Mouse (Mus musculus) heart, postnatal 36 days (tissue): Measurements from ENCODE around the gene Nr0b1. TPM values are rescaled to one million over a fixed set of nuclear protein-coding genes. Genes with fewer than 3 reads are reported as not detected.

Experiments
- DNase-seq, 2 experiments: peaks; one replicate each; pipeline ENCODE4 v3.0.0; 2021 to 2022
- intact Hi-C: fragments of 180-260 bp; cut with DNase I; formaldehyde crosslinking; loops from one replicate; pipeline ENCODE4 v1.15.1; 2025
- total RNA-seq, 2 experiments: library from RNA; stranded (reverse); gene quantifications; 2 replicates each; pipeline ENCODE4 v1.2.3; 2021

Gene Nr0b1
- not detected for total RNA-seq

GRCm38 (mm10) chrX:86191614-86192419 is at the start of gene Nr0b1:
Gene Nr0b1 (plus strand): TSS chrX:86191764.
- DNase-seq: no peak
- intact Hi-C loops: no loop called here

GRCm38 (mm10) chrX:86187250-86187649 is 4.3 kb upstream of the Nr0b1 start:
- DNase-seq: no peak
- intact Hi-C loops: no loop called here

GRCm38 (mm10) chrX:86192420-86192994 is 943 bp downstream of the Nr0b1 start:
- no peak for DNase-seq
- intact Hi-C loops: no loop called here

- intact Hi-C loops: no loop called here
Observed at GRCm38 (mm10) chrX:86193386-86193785, 1.8 kb downstream of the Nr0b1 start.

GRCm38 (mm10) chrX:86237246-86237645 is 45.7 kb downstream of the Nr0b1 start:
- no peak for DNase-seq
- intact Hi-C loops: no loop called here

More at GRCm38 (mm10) chrX:86193386-86193785, 1.8 kb downstream of the Nr0b1 start:
- no peak for DNase-seq

Other genes starting within 250 kb of the Nr0b1 start
- gene Samt3, start 147.6 kb upstream of the Nr0b1 start, total RNA-seq: not detected
- not detected for gene Mageb4, start 113.3 kb downstream of the Nr0b1 start, total RNA-seq